9 mouse cellular contexts compared by ENCODE assay signal in genomic region chr12:27928366-27928963, GRCm38 (mm10).
DNase-seq lines count a peak whose midpoint lies in the region; ATAC-seq lines count a peak whose summit lies in the region.
"Had no signal": no experiment of that assay in that cellular context is flagged by ENCODE, and none has a peak within 500 bp of the region (broad histone marks: within the 10 kb centered on the region; RNA-seq: fewer than 3 reads in every experiment).

No protein-coding gene starts in this region.

- no peaks in the 10 kb centered on the region for H3K27me3 ChIP-seq in intestine, embryonic 15.5 days (replicated peaks)
- H3K27me3 ChIP-seq in intestine, embryonic 16.5 days (replicated peaks; ENCODE audit: control insufficient read depth, insufficient read depth, low read length) = no peaks in the 10 kb centered on the region
- no peaks in the 10 kb centered on the region for H3K27me3 ChIP-seq in embryonic facial prominence, embryonic 12.5 days
- H3K27me3 ChIP-seq in limb, embryonic 11.5 days (ENCODE audit: control insufficient read depth, insufficient read depth, low read length) = no peaks in the 10 kb centered on the region
- no peaks in the 10 kb centered on the region for H3K27me3 ChIP-seq in liver, embryonic 12.5 days (replicated peaks)
- no peaks in the 10 kb centered on the region for H3K27me3 ChIP-seq in liver, embryonic 11.5 days (replicated peaks; ENCODE audit: control insufficient read depth, insufficient read depth, low read length)

- no peak overlapping the region for H3K9ac ChIP-seq in intestine, embryonic 15.5 days
- H3K9ac ChIP-seq in intestine, embryonic 16.5 days (ENCODE audit: low read depth, low read length) = no peak overlapping the region
- H3K9ac ChIP-seq in embryonic facial prominence, embryonic 12.5 days = no peak overlapping the region
- no peak overlapping the region for H3K9ac ChIP-seq in limb, embryonic 11.5 days (ENCODE audit: low read length)
- H3K9ac ChIP-seq in liver, embryonic 12.5 days = no peak overlapping the region
- no peak overlapping the region for H3K9ac ChIP-seq in liver, embryonic 11.5 days (ENCODE audit: low read depth, low read length)

- H3K4me1 ChIP-seq in intestine, embryonic 15.5 days (replicated peaks) = 0 out of 2 replicates have a peak, but pooled peaks cover 2% of the 10 kb centered on the region
- H3K4me1 ChIP-seq in intestine, embryonic 16.5 days (ENCODE audit: control insufficient read depth, insufficient read depth, low read length) = peaks cover 14% of the 10 kb centered on the region; the same call in 1 of the 2 replicates
- H3K4me1 ChIP-seq in embryonic facial prominence, embryonic 12.5 days = peaks cover 32% of the 10 kb centered on the region
- peaks cover 10% of the 10 kb centered on the region for H3K4me1 ChIP-seq in limb, embryonic 11.5 days (ENCODE audit: control insufficient read depth, insufficient read depth, low read length)
- H3K4me1 ChIP-seq in liver, embryonic 12.5 days = no peaks in the 10 kb centered on the region
- H3K4me1 ChIP-seq in liver, embryonic 11.5 days (replicated peaks; ENCODE audit: control insufficient read depth, insufficient read depth, low read length) = no peaks in the 10 kb centered on the region

- H3K4me2 ChIP-seq in intestine, embryonic 15.5 days (replicated peaks) = no peak overlapping the region
- no peak overlapping the region for H3K4me2 ChIP-seq in intestine, embryonic 16.5 days (ENCODE audit: low read depth, low read length)
- H3K4me2 ChIP-seq in embryonic facial prominence, embryonic 12.5 days (replicated peaks) = no peak overlapping the region
- no peak overlapping the region for H3K4me2 ChIP-seq in limb, embryonic 11.5 days (ENCODE audit: low read depth, severe bottlenecking)
- H3K4me2 ChIP-seq in liver, embryonic 12.5 days = no peak overlapping the region
- H3K4me2 ChIP-seq in liver, embryonic 11.5 days = no peak overlapping the region

- no peaks in the 10 kb centered on the region for H3K9me3 ChIP-seq in intestine, embryonic 15.5 days
- H3K9me3 ChIP-seq in intestine, embryonic 16.5 days (ENCODE audit: control insufficient read depth, low read length) = no peaks in the 10 kb centered on the region
- H3K9me3 ChIP-seq in embryonic facial prominence, embryonic 12.5 days = no peaks in the 10 kb centered on the region
- no peaks in the 10 kb centered on the region for H3K9me3 ChIP-seq in limb, embryonic 11.5 days (ENCODE audit: control insufficient read depth, low read length)
- H3K9me3 ChIP-seq in liver, embryonic 12.5 days (replicated peaks) = no peaks in the 10 kb centered on the region
- no peaks in the 10 kb centered on the region for H3K9me3 ChIP-seq in liver, embryonic 11.5 days (ENCODE audit: control insufficient read depth, low read length)

- 52% methylated on average over 11 of the region's 11 CpGs for WGBS in intestine, embryonic 15.5 days
- 38% methylated on average over 11 of the region's 11 CpGs for WGBS in intestine, embryonic 16.5 days
- 29% methylated on average over 11 of the region's 11 CpGs for WGBS in embryonic facial prominence, embryonic 12.5 days
- WGBS in limb, embryonic 11.5 days = 48% methylated on average over 11 of the region's 11 CpGs
- WGBS in liver, embryonic 12.5 days (ENCODE audit: insufficient replicate concordance) = 66% methylated on average over 11 of the region's 11 CpGs
- 71% methylated on average over 11 of the region's 11 CpGs for WGBS in liver, embryonic 11.5 days

- H3K36me3 ChIP-seq in intestine, embryonic 15.5 days = no peaks in the 10 kb centered on the region
- H3K36me3 ChIP-seq in intestine, embryonic 16.5 days (ENCODE audit: control insufficient read depth, insufficient read depth, low read length) = no peaks in the 10 kb centered on the region
- no peaks in the 10 kb centered on the region for H3K36me3 ChIP-seq in embryonic facial prominence, embryonic 12.5 days
- no peaks in the 10 kb centered on the region for H3K36me3 ChIP-seq in limb, embryonic 11.5 days (ENCODE audit: control insufficient read depth, insufficient read depth, low read length)
- H3K36me3 ChIP-seq in liver, embryonic 12.5 days = no peaks in the 10 kb centered on the region
- H3K36me3 ChIP-seq in liver, embryonic 11.5 days (ENCODE audit: control insufficient read depth, insufficient read depth, low read length) = no peaks in the 10 kb centered on the region

- peak; percentile 23; the same call in 1 of the 2 replicates for ATAC-seq in intestine, embryonic 15.5 days
- no peak for ATAC-seq in intestine, embryonic 16.5 days
- ATAC-seq in embryonic facial prominence, embryonic 12.5 days (ENCODE audit: insufficient number of reproducible peaks, insufficient read depth, low FRiP score, low TSS enrichment) = 0 out of 2 replicates have a peak, but pooled peaks have one; percentile 37
- no peak for ATAC-seq in limb, embryonic 11.5 days (ENCODE audit: insufficient number of reproducible peaks, low FRiP score, low TSS enrichment, low read depth)
- ATAC-seq in liver, embryonic 12.5 days = no peak
- no peak for ATAC-seq in liver, embryonic 11.5 days (replicated peaks; ENCODE audit: low FRiP score)

- no peak overlapping the region for H3K27ac ChIP-seq in intestine, embryonic 15.5 days
- H3K27ac ChIP-seq in intestine, embryonic 16.5 days (ENCODE audit: low read length) = no peak overlapping the region
- H3K27ac ChIP-seq in embryonic facial prominence, embryonic 12.5 days = no peak overlapping the region; the same call in 1 of the 2 replicates
- H3K27ac ChIP-seq in limb, embryonic 11.5 days (replicated peaks; ENCODE audit: low read depth, low read length) = no peak overlapping the region
- no peak overlapping the region for H3K27ac ChIP-seq in liver, embryonic 12.5 days
- H3K27ac ChIP-seq in liver, embryonic 11.5 days (ENCODE audit: low read depth, low read length) = no peak overlapping the region

- peak; percentile 1 to 7 for DNase-seq in adrenal gland, postnatal 36 days
- DNase-seq in limb, embryonic 11.5 days (ENCODE audit: low spot score) = peak; percentile 43
- no peak for DNase-seq in liver, embryonic 11.5 days (ENCODE audit: low spot score)
- DNase-seq: layer of hippocampus, adult 9-11 months had no signal

- no peak overlapping the region for H3K4me3 ChIP-seq in intestine, embryonic 15.5 days (replicated peaks)
- H3K4me3 ChIP-seq in intestine, embryonic 16.5 days (ENCODE audit: low read length) = no peak overlapping the region
- H3K4me3 ChIP-seq in embryonic facial prominence, embryonic 12.5 days = no peak overlapping the region
- no peak overlapping the region for H3K4me3 ChIP-seq in limb, embryonic 11.5 days (ENCODE audit: low read depth, low read length)
- no peak overlapping the region for H3K4me3 ChIP-seq in liver, embryonic 12.5 days
- H3K4me3 ChIP-seq in liver, embryonic 11.5 days (ENCODE audit: low read depth, low read length) = no peak overlapping the region
- H3K4me3 ChIP-seq: erythroblast, embryonic 14.5 days had no signal

Comparison
In these comparisons a context has a peak if more than half of its experiments do, and no peak if none do; other contexts are left out.
1. ATAC-seq: peak in intestine, embryonic 15.5 days (single experiment) and embryonic facial prominence, embryonic 12.5 days (single experiment); none in intestine, embryonic 16.5 days (single experiment), limb, embryonic 11.5 days (single experiment), liver, embryonic 12.5 days (single experiment) and liver, embryonic 11.5 days (single experiment).